8 mouse cellular contexts compared by ENCODE assay signal in genomic region chr5:22327170-22327569, GRCm38 (mm10). TPM values are rescaled to one million over a fixed set of nuclear protein-coding genes. Genes with fewer than 3 reads are reported as not detected.
DNase-seq lines count a peak whose midpoint lies in the region; ATAC-seq and TF ChIP-seq lines count a peak whose summit lies in the region.

No protein-coding gene starts in this region.

- H3K4me2 ChIP-seq in lung, embryonic 14.5 days: no peak overlapping the region
- H3K4me2 ChIP-seq in liver, embryonic 12.5 days: no peak overlapping the region

- H3K9ac ChIP-seq in lung, embryonic 14.5 days: no peak overlapping the region
- no peak overlapping the region for H3K9ac ChIP-seq in liver, embryonic 12.5 days

- H3K9me3 ChIP-seq in lung, embryonic 14.5 days (ENCODE audit: low read depth, low read length): no peaks in the 10 kb centered on the region
- H3K9me3 ChIP-seq in liver, embryonic 12.5 days (replicated peaks): no peaks in the 10 kb centered on the region

- no peak overlapping the region for H3K27ac ChIP-seq in lung, embryonic 14.5 days (ENCODE audit: low read depth)
- H3K27ac ChIP-seq in bone marrow, adult 2 months (ENCODE audit: control insufficient read depth, insufficient read depth, low read depth, low read length, poor library complexity): no peak overlapping the region
- H3K27ac ChIP-seq in liver, embryonic 12.5 days: no peak overlapping the region

- H3K27me3 ChIP-seq in lung, embryonic 14.5 days (ENCODE audit: insufficient read depth, low read length): no peaks in the 10 kb centered on the region
- peaks cover 17% of the 10 kb centered on the region for H3K27me3 ChIP-seq in liver, embryonic 12.5 days (replicated peaks)

- 76% methylated on average over 3 of the region's 3 CpGs for WGBS in lung, embryonic 14.5 days
- WGBS in bone marrow, adult 2 months: 67% methylated on average over 3 of the region's 3 CpGs
- 75% methylated on average over 3 of the region's 3 CpGs for WGBS in liver, embryonic 12.5 days (ENCODE audit: insufficient replicate concordance)

- H3K4me3 ChIP-seq in lung, embryonic 14.5 days (ENCODE audit: low read depth, low read length): no peak overlapping the region
- H3K4me3 ChIP-seq in bone marrow, adult 2 months (replicated peaks; ENCODE audit: control insufficient read depth, low read depth, low read length): no peak overlapping the region
- H3K4me3 ChIP-seq in liver, embryonic 12.5 days: no peak overlapping the region

- no peaks in the 10 kb centered on the region for H3K4me1 ChIP-seq in lung, embryonic 14.5 days (ENCODE audit: insufficient read depth)
- H3K4me1 ChIP-seq in bone marrow, adult 2 months (ENCODE audit: control insufficient read depth, insufficient read depth, low read length): no peaks in the 10 kb centered on the region
- H3K4me1 ChIP-seq in liver, embryonic 12.5 days: peaks cover 12% of the 10 kb centered on the region

- peak; percentile 32 to 47 for DNase-seq in cerebellum, postnatal 36 days
- no peak for DNase-seq in cerebellum, adult 8-10 months
- peak; percentile 46 for DNase-seq in lung, embryonic 14.5 days
- no peak for DNase-seq in lung, adult 18-20 months
- DNase-seq in testis, postnatal 10 days (ENCODE audit: low spot score): peak; percentile 73
- no peak for DNase-seq in T-cell, adult 2 months (ENCODE audit: low spot score)

- no peak for ATAC-seq in lung, embryonic 14.5 days (ENCODE audit: insufficient read depth)
- peak; percentile 16; the same call in 1 of the 2 replicates for ATAC-seq in liver, embryonic 12.5 days

- H3K36me3 ChIP-seq in lung, embryonic 14.5 days (ENCODE audit: insufficient read depth): no peaks in the 10 kb centered on the region
- peaks cover 7% of the 10 kb centered on the region; the same call in 1 of the 2 replicates for H3K36me3 ChIP-seq in liver, embryonic 12.5 days

- no peak for TF ChIP-seq POLR2A in bone marrow, adult 2 months (IDR thresholded peaks at IDR 0.05; ENCODE audit: borderline replicate concordance, control insufficient read depth, low read depth, low read length)

- peak; percentile 72 for TF ChIP-seq CTCF in lung, embryonic 14.5 days (IDR thresholded peaks at IDR 0.05; ENCODE audit: low read depth)
- TF ChIP-seq CTCF in bone marrow, adult 2 months (IDR thresholded peaks at IDR 0.05; ENCODE audit: control insufficient read depth, insufficient read depth, low read length): peak; percentile 54

RNA-seq across cellular contexts. Expression of gene Reln, which starts 17.3 kb away (rescaled TPM):
- 1.8 TPM in 2 replicates for polyA plus RNA-seq in lung, embryonic 14.5 days (2014; fragmentation: Nextera tagmentation; extraction: Ambion mirVana)
- 5.7 and 8.9 TPM in 2 replicates for polyA plus RNA-seq in bone marrow, adult 2 months (2011; ENCODE audit: insufficient read depth, insufficient read length, low replicate concordance, missing spikeins)
- 33.4 and 36.7 TPM in 2 replicates for polyA plus RNA-seq in liver, embryonic 12.5 days (2016; fragmentation: Nextera tagmentation; extraction: Ambion mirVana)

Comparison
In these comparisons a context has a peak if more than half of its experiments do, and no peak if none do; other contexts are left out.
1. DNase-seq: peak in cerebellum, postnatal 36 days (2 of 2), lung, embryonic 14.5 days (single experiment) and testis, postnatal 10 days (single experiment); none in cerebellum, adult 8-10 months (single experiment), lung, adult 18-20 months (0 of 2) and T-cell, adult 2 months (single experiment).